Mouse (Mus musculus): ENCODE results near the gene Zdhhc16. TPM values are rescaled to one million over a fixed set of nuclear protein-coding genes. Genes with fewer than 3 reads are reported as not detected.

Gene Zdhhc16
- total RNA-seq (2018; cell fraction: chromatin; rRNA removed), result 10 to 100 TPM; 30.4 to 96.2 (median 73.6) TPM
- total RNA-seq (2018; cell fraction: cytosol; rRNA removed), result 10 to 100 TPM; 20.2 to 31.1 (median 25.7) TPM
- total RNA-seq (2018; cell fraction: nucleus; rRNA removed), result 10 to 100 TPM; 27.2 to 91.0 (median 47.7) TPM
- polyA plus RNA-seq (2018), result 17.4 to 32.6 TPM (median 29.9 TPM) in 3 replicates

DNA sequence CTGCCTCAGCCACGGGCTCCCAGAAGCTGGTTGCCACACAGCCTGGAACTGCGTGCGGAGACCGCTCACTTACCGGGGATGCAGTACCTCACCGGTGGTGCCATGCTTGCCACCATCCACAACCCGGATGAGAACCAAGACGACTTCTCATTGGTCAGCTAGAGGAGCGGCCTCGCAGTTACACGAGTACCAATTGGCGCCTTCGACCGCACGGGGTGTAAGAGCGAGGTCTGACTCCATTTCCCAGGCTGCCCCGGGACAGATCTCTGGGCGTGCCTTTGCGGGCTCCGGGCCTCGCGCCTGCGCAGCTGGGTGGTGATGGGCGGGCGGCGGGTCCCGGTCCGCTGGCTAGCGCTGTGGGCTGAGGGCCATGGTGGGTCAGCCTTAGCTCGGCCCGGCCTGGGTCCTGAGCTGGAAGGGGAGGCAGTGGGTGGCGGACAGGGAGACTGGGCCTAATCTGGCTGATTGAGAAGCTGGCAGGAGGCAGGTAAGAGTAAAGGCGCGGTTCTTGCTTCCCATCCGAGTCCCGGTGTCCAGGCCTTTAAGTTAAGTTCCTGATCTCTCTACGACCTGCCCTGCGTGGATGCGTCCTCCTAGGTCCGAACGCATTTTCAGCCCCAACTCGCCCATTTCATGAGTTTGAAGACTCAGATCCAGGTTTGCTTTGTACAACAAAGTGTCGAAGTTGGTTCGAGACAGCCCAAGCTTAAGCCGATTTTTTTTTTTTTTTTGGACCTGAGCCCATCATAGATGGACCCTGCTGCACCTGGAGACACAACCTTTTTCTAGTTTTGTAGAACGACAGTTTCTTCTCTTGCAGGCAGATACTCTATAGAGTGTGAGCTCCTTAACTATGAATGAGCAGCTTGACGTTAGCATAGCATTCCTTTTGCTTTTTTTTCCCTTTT lies at the start of gene Zdhhc16, which contains the start of gene Exosc1:
Gene Zdhhc16, plus strand, starts transcription at position 302 of the 908 bp plus-strand sequence.
Gene Exosc1, minus strand, starts transcription at position 245 of the 908 bp plus-strand sequence.
- 0% methylated on average over 47 of the region's 47 CpGs for WGBS (ENCODE audit: missing documents)
- peaks cover 68% of the 10 kb centered on the region for H3K79me2 ChIP-seq (ENCODE audit: inconsistent target)

DNA sequence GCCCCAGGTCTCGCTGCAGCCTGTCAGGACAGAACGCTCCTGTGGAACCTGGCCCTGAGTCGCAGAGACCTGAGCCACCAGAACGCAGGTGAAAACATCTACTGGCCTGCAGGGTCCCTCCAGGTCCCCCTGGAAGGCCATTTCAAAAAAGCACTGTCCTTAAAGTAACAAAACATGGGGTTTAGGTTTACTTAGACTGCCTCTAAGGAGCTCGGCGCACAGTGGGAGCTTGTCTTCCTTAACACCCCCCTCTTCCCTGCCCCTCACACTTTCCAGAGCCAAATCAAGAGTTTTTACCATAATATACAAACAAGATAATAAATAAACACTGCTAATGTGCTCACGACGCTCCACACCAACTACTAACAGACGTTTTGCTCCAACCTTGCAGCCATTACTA lies 49.4 kb upstream of the Zdhhc16 start:
- H3K36me3 ChIP-seq (ENCODE audit: inconsistent target), result peaks cover 23% of the 10 kb centered on the region; the same call in 1 of the 2 replicates
- H3K27ac ChIP-seq, result no peak overlapping the region
- no peak overlapping the region for H3K4me3 ChIP-seq (ENCODE audit: inconsistent target)
- WGBS (ENCODE audit: missing documents), result 95% methylated on average over 9 of the region's 9 CpGs
- no peaks in the 10 kb centered on the region for H3K79me2 ChIP-seq (ENCODE audit: inconsistent target)

More for the DNA sequence above, at the start of gene Zdhhc16, which contains the start of gene Exosc1:
- peak within 1 kb of the TSS; percentile 47 for H3K27ac ChIP-seq
- peak within 1 kb of the TSS; percentile 95 for H3K4me3 ChIP-seq (ENCODE audit: inconsistent target)
- peaks cover 13% of the 10 kb centered on the region for H3K36me3 ChIP-seq (ENCODE audit: inconsistent target)

DNA sequence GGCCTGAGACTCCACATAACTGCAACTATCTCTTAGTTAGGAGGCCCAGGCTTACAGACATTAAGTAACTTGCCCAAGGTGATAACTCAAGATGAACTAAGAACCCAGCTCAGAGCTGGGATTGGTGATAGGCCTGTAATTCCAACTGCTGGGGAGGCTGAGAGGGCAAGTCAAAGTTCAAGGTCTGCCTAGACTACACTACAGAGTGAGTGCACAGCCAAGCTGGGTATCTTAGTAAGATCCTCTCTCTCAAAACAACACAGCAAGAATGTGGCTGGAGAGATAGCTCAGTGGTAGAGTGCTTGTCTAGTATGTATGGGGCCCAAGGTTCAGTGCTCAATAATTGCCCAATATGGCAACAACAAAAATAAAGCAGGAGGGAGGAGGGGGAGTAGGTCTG lies 45.1 kb upstream of the Zdhhc16 start:
- no peaks in the 10 kb centered on the region for H3K79me2 ChIP-seq (ENCODE audit: inconsistent target)
- peaks cover 23% of the 10 kb centered on the region; the same call in 1 of the 2 replicates for H3K36me3 ChIP-seq (ENCODE audit: inconsistent target)
- no peak overlapping the region for H3K27ac ChIP-seq
- no peak overlapping the region for H3K4me3 ChIP-seq (ENCODE audit: inconsistent target)

DNA sequence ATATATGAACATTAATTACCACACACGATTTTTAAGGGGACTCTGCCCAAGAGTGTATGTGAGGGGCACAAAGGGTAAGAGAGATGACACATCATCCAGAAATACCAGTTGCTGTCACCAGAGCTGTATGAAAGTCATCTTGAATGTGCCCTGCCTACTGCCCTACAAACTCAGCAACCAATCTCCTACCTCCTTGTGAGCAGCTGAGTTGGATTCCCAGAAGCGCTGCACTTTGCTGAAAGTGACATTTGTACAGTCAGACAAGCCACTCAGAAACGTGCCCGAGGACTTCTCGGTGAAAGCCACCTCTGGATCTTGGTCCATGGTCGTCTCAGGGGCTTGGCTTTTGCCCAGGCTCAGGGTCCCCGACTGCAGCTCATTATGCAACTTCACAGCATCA lies 38.3 kb upstream of the Zdhhc16 start:
- peaks cover 13% of the 10 kb centered on the region; the same call in 1 of the 2 replicates for H3K79me2 ChIP-seq (ENCODE audit: inconsistent target)
- H3K4me3 ChIP-seq (ENCODE audit: inconsistent target), result peak overlapping the region; percentile 68
- peak overlapping the region; percentile 67 for H3K27ac ChIP-seq
- 37% methylated on average over 6 of the region's 7 CpGs for WGBS (ENCODE audit: missing documents)
- no peaks in the 10 kb centered on the region for H3K36me3 ChIP-seq (ENCODE audit: inconsistent target)

DNA sequence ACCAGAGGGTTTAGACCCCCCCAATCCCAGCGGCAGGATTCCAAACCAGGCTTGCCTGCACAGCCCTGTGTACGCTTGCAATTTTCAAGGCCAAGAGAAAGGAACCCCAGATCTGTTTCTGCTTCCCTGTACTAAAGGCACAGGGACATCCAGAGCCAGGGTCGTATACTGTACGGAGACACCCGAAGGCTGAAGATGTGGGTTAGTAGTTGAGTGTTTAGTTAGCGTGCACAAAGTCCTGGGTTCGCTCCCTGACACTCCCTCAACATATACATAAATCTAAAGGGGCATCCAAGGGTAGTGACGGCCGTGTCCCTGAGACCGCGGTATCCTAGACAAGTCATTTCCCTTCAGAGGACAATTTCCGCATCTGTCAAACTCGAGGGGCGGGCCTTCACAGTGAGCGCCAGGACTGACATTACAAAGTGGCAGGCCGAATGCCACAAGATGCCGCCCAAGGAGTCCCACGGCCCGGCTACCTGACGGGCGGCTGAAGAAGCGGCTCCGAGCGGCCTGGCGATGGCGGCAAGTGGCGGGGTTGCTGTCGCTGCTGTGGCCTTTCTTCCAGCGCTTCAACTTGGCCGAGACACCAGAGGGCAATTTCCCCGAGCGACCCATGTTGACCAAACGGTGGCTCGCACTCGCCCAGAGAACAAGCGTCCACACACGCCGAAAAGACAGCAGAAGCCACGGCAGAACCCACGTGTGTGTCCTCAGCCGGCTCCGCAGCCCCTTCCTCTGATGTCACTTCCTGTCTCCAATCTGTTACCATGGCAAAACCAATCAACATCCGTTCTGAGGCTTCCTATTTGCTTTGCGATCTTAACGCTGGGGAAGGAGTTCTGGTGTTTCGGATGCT lies 37.6 kb upstream of the Zdhhc16 start, which contains the start of gene Rrp12:
Gene Rrp12, minus strand, starts transcription at position 714 of the 859 bp plus-strand sequence.
- Histone ChIP-seq H3K79me2 (ENCODE audit: inconsistent target) (peaks cover 13% of the 10 kb centered on the region; the same call in 1 of the 2 replicates), H3K27ac (peak within 1 kb of the TSS; percentile 67), H3K36me3 (ENCODE audit: inconsistent target) (no peaks in the 10 kb centered on the region), H3K4me3 (ENCODE audit: inconsistent target) (peak within 1 kb of the TSS; percentile 68)
- 2% methylated on average over 46 of the region's 46 CpGs for WGBS (ENCODE audit: missing documents)

DNA sequence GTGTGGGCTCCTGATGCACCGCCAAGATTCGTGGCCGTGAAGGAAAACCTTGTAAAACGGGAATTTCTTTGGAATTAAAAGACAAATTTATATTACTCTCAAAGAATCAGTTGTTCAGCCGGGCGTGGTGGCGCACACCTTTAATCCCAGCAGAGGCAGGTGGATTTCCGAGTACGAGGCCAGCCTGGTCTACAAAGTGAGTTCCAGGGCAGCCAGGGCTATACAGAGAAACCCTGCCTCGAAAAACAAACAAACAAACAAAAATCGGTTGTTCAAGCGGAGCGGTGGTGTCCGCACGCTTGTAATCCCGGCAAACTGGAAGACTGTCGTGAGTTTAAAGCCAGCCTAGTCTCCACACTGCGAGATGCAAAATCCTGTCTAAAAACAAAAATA lies 37.0 kb upstream of the Zdhhc16 start:
- WGBS (ENCODE audit: missing documents), result 27% methylated on average over 18 of the region's 18 CpGs
- Histone ChIP-seq H3K79me2 (ENCODE audit: inconsistent target) (peaks cover 13% of the 10 kb centered on the region; the same call in 1 of the 2 replicates), H3K27ac (peak overlapping the region; percentile 67; the same call in 1 of the 2 replicates), H3K36me3 (ENCODE audit: inconsistent target) (no peaks in the 10 kb centered on the region), H3K4me3 (ENCODE audit: inconsistent target) (peak overlapping the region; percentile 68)

DNA sequence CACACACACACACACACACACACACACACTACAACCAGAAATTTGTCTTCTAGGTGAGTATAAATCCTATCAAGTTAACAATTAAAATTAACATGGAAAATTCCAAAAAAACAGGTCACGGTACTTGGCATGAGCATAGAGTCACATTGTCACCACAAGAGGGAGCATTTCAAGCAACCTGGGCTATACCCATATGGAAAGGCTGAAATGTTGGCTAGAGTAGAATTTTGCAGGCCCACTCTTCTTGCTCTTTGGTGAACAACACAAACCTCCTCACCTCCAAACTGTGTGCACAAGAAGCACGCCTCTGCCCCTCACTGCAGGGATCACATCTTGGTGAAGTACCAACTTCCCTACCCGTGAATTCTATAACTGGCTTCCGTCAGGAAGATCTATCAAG lies 34.4 kb upstream of the Zdhhc16 start:
- Histone ChIP-seq H3K79me2 (ENCODE audit: inconsistent target) (peaks cover 8% of the 10 kb centered on the region; the same call in 1 of the 2 replicates), H3K36me3 (ENCODE audit: inconsistent target) (no peaks in the 10 kb centered on the region), H3K27ac (no peak overlapping the region), H3K4me3 (ENCODE audit: inconsistent target) (no peak overlapping the region)
- 58% methylated on average over 4 of the region's 4 CpGs for WGBS (ENCODE audit: missing documents)

DNA sequence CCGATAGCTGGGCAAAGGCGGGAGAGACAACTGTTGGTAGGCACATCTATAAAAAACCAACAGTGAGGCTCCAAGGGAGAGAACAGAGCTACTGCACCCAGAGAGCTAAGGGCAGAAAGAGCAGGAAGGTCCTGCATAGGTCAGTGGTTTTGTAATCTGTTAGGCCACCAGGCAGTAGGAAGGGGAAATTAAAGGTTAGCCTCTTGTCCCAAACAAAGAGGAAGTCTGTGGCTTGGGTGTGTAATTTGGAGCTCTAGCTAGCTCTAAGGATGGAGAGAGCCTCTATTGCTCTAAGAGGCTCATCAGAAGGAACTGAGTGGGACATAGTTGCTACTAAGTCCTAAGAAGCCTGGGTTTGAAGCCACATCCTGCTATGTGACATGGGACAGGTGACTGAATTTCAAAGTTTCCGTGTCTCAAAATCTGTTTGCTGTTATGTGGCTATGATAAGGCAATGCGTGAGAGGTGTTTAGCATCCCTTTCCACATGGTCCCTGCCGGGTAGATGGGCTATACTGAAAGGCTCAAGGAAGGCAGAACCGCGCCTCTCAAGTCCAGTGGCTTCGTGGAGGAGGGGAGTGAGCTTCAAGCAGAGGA lies 32.7 kb upstream of the Zdhhc16 start:
- Histone ChIP-seq H3K79me2 (ENCODE audit: inconsistent target) (no peaks in the 10 kb centered on the region), H3K4me3 (ENCODE audit: inconsistent target) (no peak overlapping the region), H3K27ac (0 out of 2 replicates have a peak overlapping the region, but pooled peaks have one; percentile 5), H3K36me3 (ENCODE audit: inconsistent target) (no peaks in the 10 kb centered on the region)
- WGBS (ENCODE audit: missing documents), result 8% methylated on average over 8 of the region's 8 CpGs

DNA sequence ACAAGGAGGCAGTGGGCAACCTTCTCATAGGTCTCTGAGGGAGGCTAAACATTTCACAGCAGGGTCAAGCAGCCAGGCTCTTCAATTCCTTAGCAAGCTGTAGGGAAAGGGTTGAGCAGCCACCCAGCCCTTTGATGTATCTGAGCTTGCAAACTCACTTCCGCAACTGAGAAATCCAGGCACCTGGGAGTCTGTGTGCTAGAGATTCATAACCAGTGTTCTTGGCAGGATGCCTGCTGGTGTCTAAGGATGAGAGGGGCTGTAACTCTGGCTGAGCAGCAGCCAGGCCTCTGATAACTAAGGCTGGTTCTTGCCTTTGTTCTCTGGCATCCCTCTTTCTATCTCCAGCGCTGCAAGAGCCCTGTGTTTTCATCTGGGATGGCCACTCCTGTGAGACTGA lies 31.6 kb upstream of the Zdhhc16 start:
- 71% methylated on average over 2 of the region's 2 CpGs for WGBS (ENCODE audit: missing documents)
- no peaks in the 10 kb centered on the region for H3K79me2 ChIP-seq (ENCODE audit: inconsistent target)
- no peaks in the 10 kb centered on the region for H3K36me3 ChIP-seq (ENCODE audit: inconsistent target)
- no peak overlapping the region for H3K4me3 ChIP-seq (ENCODE audit: inconsistent target)
- H3K27ac ChIP-seq, result no peak overlapping the region

DNA sequence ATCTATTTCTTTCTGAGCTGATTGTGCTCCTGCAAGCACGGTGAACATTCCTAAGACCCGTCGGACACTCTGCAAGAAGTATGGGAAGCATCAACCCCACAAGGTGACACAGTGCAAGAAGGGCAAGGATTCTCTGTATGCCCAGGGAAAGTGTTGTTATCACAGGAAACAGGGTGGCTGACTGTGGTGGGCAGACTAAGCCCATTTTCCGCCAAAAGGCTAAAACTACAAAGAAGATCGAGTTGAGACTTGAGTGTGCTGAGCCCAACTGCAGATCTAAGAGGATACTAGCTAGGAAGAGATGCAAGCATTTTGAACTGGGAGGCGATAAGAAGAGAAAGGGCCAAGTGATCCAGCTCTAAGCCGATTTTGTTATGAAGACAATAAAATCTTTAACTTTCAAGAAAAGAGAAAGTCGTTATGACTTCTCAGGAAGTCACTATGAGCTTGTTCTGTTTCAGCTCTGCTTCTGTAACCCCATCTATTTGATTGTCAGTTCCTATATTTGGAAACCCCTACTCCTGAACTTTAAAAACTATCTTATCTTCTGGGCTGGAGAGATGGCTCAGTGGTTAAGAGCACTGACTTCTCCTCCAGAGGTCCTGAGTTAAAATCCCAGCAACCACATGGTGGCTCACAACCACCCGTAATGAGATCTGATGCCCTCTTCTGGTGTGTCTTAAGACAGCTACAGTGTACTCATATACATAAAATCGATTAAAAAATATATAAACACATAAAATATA lies 30.3 kb upstream of the Zdhhc16 start:
- Histone ChIP-seq H3K79me2 (ENCODE audit: inconsistent target) (no peaks in the 10 kb centered on the region), H3K27ac (no peak overlapping the region), H3K4me3 (ENCODE audit: inconsistent target) (no peak overlapping the region), H3K36me3 (ENCODE audit: inconsistent target) (no peaks in the 10 kb centered on the region)
- WGBS (ENCODE audit: missing documents), result 46% methylated on average over 10 of the region's 10 CpGs

DNA sequence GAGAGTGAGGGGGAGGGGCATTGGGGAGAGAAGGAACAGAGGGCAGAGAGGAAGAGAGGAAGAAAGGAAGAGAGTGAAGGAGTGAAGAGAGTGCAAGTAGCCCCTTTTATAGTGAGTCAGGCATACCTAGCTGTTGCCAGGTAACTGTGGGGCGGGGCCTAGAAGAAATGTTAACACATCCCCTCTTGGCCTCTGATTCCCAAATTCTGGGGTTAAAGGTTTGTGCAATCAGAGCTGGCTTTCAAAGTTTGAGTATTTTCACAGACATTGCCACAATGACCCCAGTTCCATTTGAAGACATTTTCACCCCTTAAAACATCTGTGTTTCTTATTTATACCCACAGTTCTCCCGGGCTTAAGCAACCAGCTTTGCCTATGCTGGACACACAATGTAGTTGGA lies 28.0 kb upstream of the Zdhhc16 start:
- WGBS (ENCODE audit: missing documents), result 100% methylated on average over 2 of the region's 2 CpGs

DNA sequence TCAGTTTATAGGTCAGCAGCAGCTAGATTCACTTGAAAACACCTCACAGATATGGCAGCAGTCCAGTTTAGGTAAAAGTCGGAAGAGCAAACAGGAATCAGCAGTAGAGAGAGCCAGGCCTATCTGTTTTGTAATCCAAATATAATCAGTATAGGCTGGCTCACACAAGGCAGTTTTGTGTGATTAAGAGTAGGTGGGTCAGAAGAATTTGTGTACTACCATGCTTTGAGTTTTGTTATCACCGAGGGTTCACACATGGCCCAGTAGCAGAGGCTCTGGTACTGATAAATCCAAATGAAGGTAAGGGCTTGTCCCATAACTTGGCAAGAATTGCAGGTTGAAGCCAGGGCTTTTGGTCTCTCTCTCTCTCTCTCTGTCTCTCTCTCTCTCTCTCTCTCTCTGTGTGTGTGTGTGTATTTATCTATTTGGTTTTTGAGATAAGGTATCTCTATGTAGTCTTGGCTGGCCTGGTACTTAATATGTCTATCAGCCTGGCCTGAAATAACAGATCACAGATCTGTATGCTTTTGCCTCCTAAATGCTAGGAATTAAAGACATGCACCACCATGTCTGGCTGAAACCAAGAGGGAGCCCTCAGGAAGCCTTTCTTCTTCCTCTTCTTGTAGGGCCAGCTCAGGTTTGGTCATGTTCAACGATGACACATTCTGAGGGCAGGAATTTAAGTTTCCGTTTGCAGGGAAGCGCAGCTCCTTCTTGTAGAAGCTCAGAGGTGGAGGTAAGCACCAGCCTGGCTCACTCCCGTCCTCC lies 26.8 kb upstream of the Zdhhc16 start:
- 34% methylated on average over 6 of the region's 6 CpGs for WGBS (ENCODE audit: missing documents)
- no peaks in the 10 kb centered on the region for H3K79me2 ChIP-seq (ENCODE audit: inconsistent target)
- H3K27ac ChIP-seq, result peak overlapping the region; percentile 10; the same call in 1 of the 2 replicates
- H3K36me3 ChIP-seq (ENCODE audit: inconsistent target), result no peaks in the 10 kb centered on the region
- no peak overlapping the region for H3K4me3 ChIP-seq (ENCODE audit: inconsistent target)

More for the DNA sequence above, 28.0 kb upstream of the Zdhhc16 start:
- H3K79me2 ChIP-seq (ENCODE audit: inconsistent target), result no peaks in the 10 kb centered on the region
- no peak overlapping the region for H3K27ac ChIP-seq
- H3K36me3 ChIP-seq (ENCODE audit: inconsistent target), result no peaks in the 10 kb centered on the region
- no peak overlapping the region for H3K4me3 ChIP-seq (ENCODE audit: inconsistent target)

All from macrophage (primary cell).